Mouse (Mus musculus): ENCODE results near the gene Pax5. TPM values are rescaled to one million over a fixed set of nuclear protein-coding genes. Genes with fewer than 3 reads are reported as not detected.

Pax5 gene
- polyA plus RNA-seq, 1 experiment from 2014 or later, result 9.7 TPM

DNA sequence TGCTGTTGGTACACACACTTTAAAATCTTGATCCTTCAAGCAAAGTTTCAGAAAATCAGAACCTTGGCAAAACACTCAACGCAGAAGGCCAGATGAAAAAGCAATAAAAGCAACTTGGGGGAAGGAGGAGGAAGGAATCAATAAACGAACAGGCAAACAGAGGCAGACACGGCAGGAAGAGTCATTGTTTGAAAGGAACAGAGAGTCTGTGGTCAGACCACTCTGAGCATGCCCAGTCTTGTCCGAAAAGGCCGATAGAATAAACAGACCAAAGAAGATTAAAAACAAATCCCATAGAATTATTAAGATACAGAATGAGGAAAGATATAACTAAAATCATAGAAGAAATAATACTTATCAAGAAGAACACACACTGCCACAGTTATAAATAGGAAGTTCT lies 137.9 kb downstream of the Pax5 start:
- Histone ChIP-seq H3K9me3 (no peaks in the 10 kb centered on the region), H3K4me1 (replicated peaks) (peaks cover 10% of the 10 kb centered on the region), H3K36me3 (no peaks in the 10 kb centered on the region), H3K27ac (no peak overlapping the region), H3K9ac (replicated peaks) (no peak overlapping the region), H3K27me3 (peaks cover 11% of the 10 kb centered on the region; the same call in 1 of the 2 replicates), H3K4me2 (replicated peaks) (no peak overlapping the region), H3K4me3 (replicated peaks) (no peak overlapping the region)
- no peak for ATAC-seq
- 78% methylated on average over 5 of the region's 5 CpGs for WGBS

- no peak overlapping the region for H3K4me2 ChIP-seq (replicated peaks)
Observed at GRCm38 (mm10) chr4:44569138-44569537, 141.1 kb downstream of the Pax5 start.

DNA sequence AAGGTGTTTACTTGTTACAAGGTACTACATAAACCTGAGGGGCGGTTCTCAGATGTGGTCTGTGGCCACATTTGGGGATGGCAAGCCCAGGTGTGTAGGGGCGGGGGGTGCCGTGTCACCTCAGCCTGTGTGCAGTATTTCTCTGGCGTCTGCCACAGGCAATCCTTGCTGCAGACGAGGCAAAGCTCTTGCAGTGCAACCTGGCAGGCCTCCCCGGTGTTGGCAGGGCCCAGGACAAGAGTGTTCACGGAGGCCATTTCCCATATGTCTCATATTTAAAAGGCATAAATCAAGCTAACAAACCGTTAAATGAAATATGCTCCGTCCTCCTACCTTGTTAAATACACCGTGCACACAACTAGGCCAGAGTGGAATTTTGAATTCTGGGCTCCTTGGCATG lies 141.6 kb downstream of the Pax5 start:
- Histone ChIP-seq H3K4me1 (replicated peaks) (no peaks in the 10 kb centered on the region), H3K9me3 (no peaks in the 10 kb centered on the region), H3K9ac (replicated peaks) (no peak overlapping the region), H3K36me3 (no peaks in the 10 kb centered on the region), H3K27ac (no peak overlapping the region), H3K27me3 (peaks cover 32% of the 10 kb centered on the region), H3K4me3 (replicated peaks) (no peak overlapping the region), H3K4me2 (replicated peaks) (no peak overlapping the region)
- 87% methylated on average over 10 of the region's 10 CpGs for WGBS
- no peak for ATAC-seq

More at GRCm38 (mm10) chr4:44569138-44569537, 141.1 kb downstream of the Pax5 start:
- Histone ChIP-seq H3K4me3 (replicated peaks) (no peak overlapping the region), H3K9ac (replicated peaks) (no peak overlapping the region), H3K4me1 (replicated peaks) (no peaks in the 10 kb centered on the region), H3K27ac (no peak overlapping the region), H3K9me3 (no peaks in the 10 kb centered on the region), H3K27me3 (peaks cover 27% of the 10 kb centered on the region), H3K36me3 (no peaks in the 10 kb centered on the region)
- WGBS, result 84% methylated on average over 10 of the region's 10 CpGs
- no peak for ATAC-seq

DNA sequence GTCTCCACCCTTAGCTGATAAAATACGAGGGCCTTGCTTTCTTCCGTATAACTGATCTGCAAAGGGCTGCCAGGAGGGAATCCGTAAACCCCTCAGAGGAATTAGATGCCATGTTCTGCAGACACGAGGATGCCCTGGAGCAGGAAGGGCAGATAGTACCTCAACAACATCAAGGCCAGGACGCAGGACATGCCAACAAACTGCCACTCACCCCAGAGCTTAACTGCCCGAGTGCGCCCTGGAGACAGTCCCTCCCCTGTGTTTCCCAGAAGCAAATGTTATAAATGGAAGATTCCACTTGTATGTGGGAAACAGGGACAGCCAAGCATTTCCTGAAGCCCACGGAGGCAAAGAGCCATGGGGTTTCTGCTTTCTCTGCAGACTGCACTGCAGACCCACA lies 143.9 kb downstream of the Pax5 start:
- Histone ChIP-seq H3K9me3 (no peaks in the 10 kb centered on the region), H3K4me1 (replicated peaks) (peaks cover 5% of the 10 kb centered on the region; the same call in 1 of the 2 replicates), H3K27me3 (peaks cover 55% of the 10 kb centered on the region), H3K4me3 (replicated peaks) (no peak overlapping the region), H3K27ac (no peak overlapping the region), H3K36me3 (no peaks in the 10 kb centered on the region), H3K4me2 (replicated peaks) (no peak overlapping the region), H3K9ac (replicated peaks) (no peak overlapping the region)
- WGBS, result 79% methylated on average over 8 of the region's 8 CpGs
- no peak for ATAC-seq

GRCm38 (mm10) chr4:44565126-44566082 lies 144.9 kb downstream of the Pax5 start:
- Histone ChIP-seq H3K36me3 (no peaks in the 10 kb centered on the region), H3K9me3 (no peaks in the 10 kb centered on the region), H3K27ac (no peak overlapping the region), H3K9ac (replicated peaks) (no peak overlapping the region), H3K4me3 (replicated peaks) (no peak overlapping the region), H3K27me3 (peaks cover 56% of the 10 kb centered on the region), H3K4me2 (replicated peaks) (no peak overlapping the region), H3K4me1 (replicated peaks) (peaks cover 10% of the 10 kb centered on the region; the same call in 1 of the 2 replicates)
- ATAC-seq, result no peak
- 84% methylated on average over 12 of the region's 12 CpGs for WGBS

DNA sequence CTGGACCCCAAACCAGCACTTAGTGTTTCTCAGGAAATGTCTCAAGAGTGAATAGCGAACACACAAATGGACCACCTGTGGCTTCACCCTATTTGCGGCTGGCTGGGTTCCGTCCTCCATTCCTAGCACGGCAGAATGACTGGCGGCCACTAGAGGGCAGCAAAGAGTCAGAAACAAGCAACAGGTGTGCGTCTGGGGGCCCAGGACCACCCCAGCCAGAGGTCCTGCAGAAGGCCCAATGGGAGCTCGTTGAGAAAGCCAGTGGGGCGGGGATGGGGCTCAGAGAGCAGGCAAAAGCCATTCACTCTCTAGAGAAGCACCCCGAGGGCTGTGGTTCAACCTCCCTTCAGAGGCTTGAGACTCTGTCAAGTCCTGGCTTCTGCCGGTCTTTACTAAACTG lies 145.7 kb downstream of the Pax5 start:
- H3K27me3 ChIP-seq, result peaks cover 64% of the 10 kb centered on the region
- ATAC-seq, result peak; percentile 62; the same call in 1 of the 2 replicates

DNA sequence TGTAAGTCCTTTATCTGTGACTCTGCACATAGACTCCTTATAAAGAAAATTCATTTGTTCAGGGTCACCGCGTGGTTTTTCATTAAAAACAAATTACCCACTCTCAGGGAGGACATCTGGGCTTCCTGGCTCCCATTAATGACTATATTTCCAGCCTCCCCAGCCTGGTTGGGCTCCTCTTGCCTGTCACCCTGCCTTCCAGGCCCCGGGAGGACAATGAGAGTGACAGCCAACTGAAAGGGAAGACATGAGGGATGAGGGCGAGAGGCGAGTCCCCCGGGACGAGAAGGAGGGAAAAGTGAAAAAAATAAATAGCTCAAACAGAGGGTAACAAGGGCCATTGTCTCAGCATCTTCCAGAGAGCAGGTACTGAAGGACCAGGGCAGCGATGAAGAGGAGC lies 149.3 kb downstream of the Pax5 start:
- H3K9ac ChIP-seq (replicated peaks), result no peak overlapping the region
- no peak for ATAC-seq

More for the DNA sequence above, 145.7 kb downstream of the Pax5 start:
- Histone ChIP-seq H3K4me3 (replicated peaks) (no peak overlapping the region), H3K4me2 (replicated peaks) (no peak overlapping the region), H3K9ac (replicated peaks) (no peak overlapping the region), H3K36me3 (no peaks in the 10 kb centered on the region), H3K9me3 (no peaks in the 10 kb centered on the region), H3K27ac (no peak overlapping the region), H3K4me1 (replicated peaks) (peaks cover 10% of the 10 kb centered on the region; the same call in 1 of the 2 replicates)
- 6% methylated on average over 10 of the region's 10 CpGs for WGBS

DNA sequence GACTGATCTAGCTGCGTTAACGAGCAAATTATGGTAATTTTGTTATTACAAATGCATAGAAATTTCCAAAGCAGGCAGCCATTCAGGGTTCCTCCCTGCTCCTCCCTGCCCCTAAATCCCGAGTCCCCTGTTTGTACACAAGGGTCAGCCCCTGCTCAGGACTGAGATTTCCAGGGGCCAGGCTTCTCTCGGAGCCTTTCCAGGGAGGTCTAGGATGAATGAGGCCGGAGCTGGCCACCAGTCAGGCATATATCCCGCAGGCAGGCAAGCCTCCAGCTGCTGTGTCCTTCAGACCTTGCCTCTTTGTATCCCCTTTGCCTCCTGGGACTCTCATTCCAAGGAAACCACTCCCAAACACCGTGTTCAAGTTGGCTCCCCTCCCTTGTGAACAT lies 151.7 kb downstream of the Pax5 start:
- Histone ChIP-seq H3K9ac (replicated peaks) (peak overlapping the region; percentile 66), H3K4me2 (replicated peaks) (peak overlapping the region; percentile 75), H3K4me1 (replicated peaks) (peaks cover 31% of the 10 kb centered on the region), H3K27ac (peak overlapping the region; percentile 89), H3K27me3 (peaks cover 41% of the 10 kb centered on the region), H3K36me3 (no peaks in the 10 kb centered on the region), H3K4me3 (replicated peaks) (peak overlapping the region; percentile 40), H3K9me3 (no peaks in the 10 kb centered on the region)
- 4% methylated on average over 7 of the region's 7 CpGs for WGBS
- peak; percentile 58 for ATAC-seq

More for the DNA sequence above, 149.3 kb downstream of the Pax5 start:
- Histone ChIP-seq H3K27ac (no peak overlapping the region), H3K4me3 (replicated peaks) (no peak overlapping the region), H3K27me3 (peaks cover 54% of the 10 kb centered on the region), H3K9me3 (no peaks in the 10 kb centered on the region), H3K36me3 (no peaks in the 10 kb centered on the region), H3K4me2 (replicated peaks) (no peak overlapping the region), H3K4me1 (replicated peaks) (peaks cover 31% of the 10 kb centered on the region)
- 37% methylated on average over 8 of the region's 8 CpGs for WGBS

DNA sequence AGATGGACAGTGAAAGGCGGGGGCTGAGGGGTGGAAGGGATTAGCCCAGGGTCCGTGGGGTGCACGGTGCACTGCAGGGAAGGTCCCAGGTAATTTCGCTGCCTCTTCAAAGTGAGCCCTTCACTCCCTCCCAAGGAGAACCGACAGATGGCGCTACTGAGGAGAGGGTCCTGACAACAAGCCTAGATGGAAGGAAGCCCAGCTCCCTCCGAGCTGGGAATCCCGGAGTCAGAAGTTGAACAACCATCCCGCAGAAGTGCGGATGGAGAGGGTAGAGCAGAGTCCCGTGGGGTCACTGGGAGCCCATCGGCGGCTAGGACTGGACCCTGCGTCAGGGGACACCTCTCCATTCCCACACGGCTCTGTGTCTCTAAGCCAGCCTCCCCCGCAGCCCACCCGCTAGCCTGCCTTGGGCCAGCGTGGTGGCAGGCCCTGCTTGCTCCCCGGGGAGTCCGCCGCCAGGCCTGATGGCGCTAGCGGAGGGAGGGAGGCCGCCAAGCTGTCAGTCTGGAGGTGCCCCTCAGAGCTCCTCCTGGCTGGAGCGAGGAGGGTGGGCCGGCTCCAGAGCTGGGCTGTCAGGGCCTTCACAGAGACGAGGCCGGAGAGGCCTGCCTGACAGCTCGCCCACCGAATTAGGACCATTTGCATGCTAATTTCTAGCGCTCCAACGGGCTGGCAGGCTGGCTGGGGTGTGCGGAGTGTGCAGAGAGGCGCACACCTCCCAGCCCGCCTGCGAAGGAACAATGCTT lies 152.3 kb downstream of the Pax5 start:
- Histone ChIP-seq H3K4me3 (replicated peaks) (peak overlapping the region; percentile 40), H3K9me3 (no peaks in the 10 kb centered on the region), H3K9ac (replicated peaks) (peak overlapping the region; percentile 66), H3K27ac (peak overlapping the region; percentile 89), H3K36me3 (no peaks in the 10 kb centered on the region), H3K4me2 (replicated peaks) (peak overlapping the region; percentile 75), H3K4me1 (replicated peaks) (peaks cover 31% of the 10 kb centered on the region), H3K27me3 (peaks cover 36% of the 10 kb centered on the region)
- 4% methylated on average over 36 of the region's 36 CpGs for WGBS
- ATAC-seq, result peak; percentile 95

GRCm38 (mm10) chr4:44556586-44557281 lies 153.6 kb downstream of the Pax5 start:
- Histone ChIP-seq H3K27me3 (peaks cover 23% of the 10 kb centered on the region), H3K9me3 (no peaks in the 10 kb centered on the region), H3K4me1 (replicated peaks) (peaks cover 29% of the 10 kb centered on the region), H3K9ac (replicated peaks) (no peak overlapping the region), H3K4me3 (replicated peaks) (no peak overlapping the region), H3K4me2 (replicated peaks) (no peak overlapping the region), H3K27ac (no peak overlapping the region), H3K36me3 (no peaks in the 10 kb centered on the region)
- ATAC-seq, result no peak
- 90% methylated on average over 9 of the region's 9 CpGs for WGBS

DNA sequence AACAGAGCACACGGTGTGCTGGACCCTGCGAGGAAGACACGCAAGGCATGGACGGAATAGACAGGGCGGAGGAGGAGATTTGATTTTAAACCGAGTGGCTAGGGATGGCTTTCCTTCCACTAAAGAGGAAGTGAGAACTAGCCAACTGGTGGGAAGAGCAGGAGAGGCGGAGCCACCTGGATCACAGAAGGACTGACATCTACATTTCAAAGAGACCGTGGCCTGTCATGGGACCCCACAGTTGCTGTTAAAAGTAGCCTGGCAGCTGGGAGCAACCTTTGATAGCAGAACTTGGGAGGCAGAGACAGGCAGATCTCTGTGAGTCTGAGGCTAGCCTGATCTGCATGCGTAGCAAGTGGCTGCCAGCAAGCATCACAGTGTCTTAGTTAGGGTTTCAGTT lies 154.7 kb downstream of the Pax5 start:
- WGBS, result 88% methylated on average over 9 of the region's 9 CpGs
- Histone ChIP-seq H3K36me3 (no peaks in the 10 kb centered on the region), H3K27ac (no peak overlapping the region), H3K9me3 (no peaks in the 10 kb centered on the region), H3K9ac (replicated peaks) (no peak overlapping the region), H3K4me3 (replicated peaks) (no peak overlapping the region), H3K4me1 (replicated peaks) (peaks cover 20% of the 10 kb centered on the region), H3K27me3 (peaks cover 18% of the 10 kb centered on the region), H3K4me2 (replicated peaks) (no peak overlapping the region)
- no peak for ATAC-seq
